Mouse (Mus musculus) midbrain, postnatal 0 days (tissue): ENCODE results near the gene Ccdc65. TPM values are rescaled to one million over a fixed set of nuclear protein-coding genes. Genes with fewer than 3 reads are reported as not detected.
"Not testable (repeated sequence)": the region's sequence is repeated elsewhere in the genome, so short reads cannot be mapped to it uniquely, and the experiment has no call there.

Experiments used
- ATAC-seq: fragments of 200-750 bp; cut with Nextera tagmentation; 2 replicates; pipeline ENCODE4 v1.8.0; 2017; ENCODE audit warnings: moderate number of reproducible peaks, mild to moderate bottlenecking, moderate TSS enrichment, moderate library complexity; ENCODE audit not compliant: low FRiP score
- DNase-seq: peaks from one replicate; pipeline ENCODE4 v3.0.0-alpha.2; 2015; ENCODE audit warnings: low spot score
- H3K27ac ChIP-seq: fragments of 300-500 bp; sonication (generic); 2 replicates; pipeline ENCODE4 v1.5.1; 2014; ENCODE audit warnings: low read depth, mild to moderate bottlenecking, low read length, mixed read lengths
- H3K27me3 ChIP-seq: fragments of 300-500 bp; sonication (generic); 2 replicates; pipeline ENCODE4 v1.6.1; 2014; ENCODE audit warnings: low read length, control low read depth, mixed read lengths; ENCODE audit not compliant: insufficient read depth
- H3K36me3 ChIP-seq: fragments of 300-500 bp; sonication (generic); 2 replicates; pipeline ENCODE4 v1.6.1; 2014; ENCODE audit warnings: low read length, control low read depth, mixed read lengths; ENCODE audit not compliant: insufficient read depth
- H3K4me1 ChIP-seq: fragments of 300-500 bp; sonication (generic); 2 replicates; pipeline ENCODE4 v1.6.1; 2014; ENCODE audit warnings: mild to moderate bottlenecking, control low read depth, antibody characterized with exemption, low read length, mixed read lengths; ENCODE audit not compliant: insufficient read depth
- H3K4me2 ChIP-seq: fragments of 300-500 bp; sonication (generic); 2 replicates; pipeline ENCODE4 v1.6.1; 2014; ENCODE audit warnings: low read depth, mild to moderate bottlenecking, low read length, mixed read lengths; ENCODE audit not compliant: poor library complexity, severe bottlenecking
- H3K4me3 ChIP-seq: fragments of 300-500 bp; sonication (generic); 2 replicates; pipeline ENCODE4 v1.5.1; 2014; ENCODE audit warnings: low read depth, mild to moderate bottlenecking, low read length, moderate library complexity
- H3K9ac ChIP-seq: fragments of 300-500 bp; sonication (generic); replicated peaks from 2 replicates; pipeline ENCODE4 v1.6.1; 2014; ENCODE audit warnings: mild to moderate bottlenecking, low read length, moderate library complexity, mixed read lengths; ENCODE audit not compliant: poor library complexity, severe bottlenecking
- H3K9me3 ChIP-seq: fragments of 300-500 bp; sonication (generic); 2 replicates; pipeline ENCODE4 v1.6.1; 2016; ENCODE audit warnings: low read length, control low read depth
- CTCF ChIP-seq: IDR thresholded peaks from 2 replicates; pipeline ENCODE4 v1.5.1; 2016; ENCODE audit warnings: antibody characterized with exemption, mild to moderate bottlenecking
- whole genome bisulfite sequencing: fragments of 180-500 bp; shearing (Covaris S2); extraction: QIAGEN DNeasy Blood & Tissue Kit; methylation state at CpG from one replicate; pipeline ENCODE4 v1.1.7; 2014; 5-methylcytosine and 5-hydroxymethylcytosine counted together
- polyA plus RNA-seq: library from polyadenylated mRNA; unstranded; fragments of >200 nt; fragmentation: Nextera tagmentation; extraction: Ambion mirVana; gene quantifications from 2 replicates; pipeline ENCODE4 v1.2.1, GENCODE M21; 2015
- total RNA-seq: library from RNA; depleted of rRNA; stranded (reverse); fragments of >200 nt; gene quantifications from 2 replicates; pipeline ENCODE4 v1.2.3, GENCODE M21; 2014

Ccdc65 gene
- total and polyA plus RNA-seq, 2 experiments from 2014 or later, result 9.1 to 11.4 TPM

DNA sequence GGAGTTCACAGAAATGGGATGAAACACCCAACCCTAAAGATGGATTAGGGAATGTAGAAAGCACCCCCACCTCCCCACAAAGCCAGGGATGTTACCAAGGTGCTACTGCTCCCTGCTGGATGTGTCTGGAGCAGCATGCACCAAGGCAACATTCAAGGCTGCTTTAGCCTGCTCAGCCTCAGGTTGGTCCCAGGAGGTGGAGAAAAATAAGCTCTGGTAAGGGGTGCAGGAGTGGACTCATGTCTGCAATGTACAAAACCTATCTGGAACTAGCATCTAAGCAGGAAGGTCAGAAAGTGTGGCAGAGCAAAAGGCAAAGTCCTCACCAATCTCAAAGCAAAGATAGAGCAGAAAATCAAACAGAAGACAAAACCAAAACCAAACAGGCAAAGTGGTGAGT, 29.9 kb downstream of the Ccdc65 start:
- H3K9ac ChIP-seq, result no peak overlapping the region
- ATAC-seq, result no peak
- TF ChIP-seq CTCF, result peak; percentile 71
- H3K4me2 ChIP-seq, result no peak overlapping the region
- no peak overlapping the region for H3K27ac ChIP-seq
- H3K27me3 ChIP-seq, result no peaks in the 10 kb centered on the region
- peaks cover 55% of the 10 kb centered on the region for H3K36me3 ChIP-seq
- peak; percentile 30 for DNase-seq
- no peaks in the 10 kb centered on the region for H3K4me1 ChIP-seq
- H3K4me3 ChIP-seq, result no peak overlapping the region
- H3K9me3 ChIP-seq, result no peaks in the 10 kb centered on the region

GRCm38 (mm10) chr15:98738796-98739195, 30.8 kb downstream of the Ccdc65 start:
- Histone ChIP-seq H3K4me2 (no peak overlapping the region), H3K9ac (no peak overlapping the region), H3K9me3 (no peaks in the 10 kb centered on the region), H3K27ac (no peak overlapping the region), H3K36me3 (peaks cover 55% of the 10 kb centered on the region), H3K27me3 (no peaks in the 10 kb centered on the region), H3K4me3 (no peak overlapping the region), H3K4me1 (no peaks in the 10 kb centered on the region)
- TF ChIP-seq CTCF, result peak; percentile 37; the same call in 1 of the 2 replicates
- no peak for ATAC-seq
- 66% methylated on average over 4 of the region's 4 CpGs for WGBS
- no peak for DNase-seq

DNA sequence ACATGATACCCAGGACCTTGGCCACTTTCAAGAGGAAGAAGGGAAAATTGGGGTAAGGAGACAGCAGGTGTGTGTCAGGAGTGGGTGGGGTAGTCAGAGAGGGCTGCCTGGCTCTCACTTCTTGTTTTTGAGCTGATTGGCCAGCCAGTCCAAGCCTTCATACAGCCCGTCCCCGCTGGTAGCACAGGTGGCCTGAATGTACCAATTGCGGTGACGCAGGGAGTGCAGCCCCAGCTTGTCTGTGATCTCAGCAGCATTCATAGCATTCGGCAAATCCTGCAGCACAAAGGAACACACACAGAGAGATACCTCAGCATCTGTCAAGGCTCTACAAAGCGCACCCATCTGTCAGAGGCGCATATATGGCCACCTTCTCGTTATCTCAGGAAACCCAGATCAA, 32.2 kb downstream of the Ccdc65 start:
- Histone ChIP-seq H3K36me3 (peaks cover 52% of the 10 kb centered on the region), H3K9ac (no peak overlapping the region), H3K4me3 (no peak overlapping the region), H3K4me2 (no peak overlapping the region), H3K27me3 (no peaks in the 10 kb centered on the region), H3K27ac (no peak overlapping the region), H3K9me3 (no peaks in the 10 kb centered on the region), H3K4me1 (no peaks in the 10 kb centered on the region)
- ATAC-seq (no peak), DNase-seq (no peak)
- WGBS, result 90% methylated on average over 8 of the region's 8 CpGs
- TF ChIP-seq CTCF, result no peak

DNA sequence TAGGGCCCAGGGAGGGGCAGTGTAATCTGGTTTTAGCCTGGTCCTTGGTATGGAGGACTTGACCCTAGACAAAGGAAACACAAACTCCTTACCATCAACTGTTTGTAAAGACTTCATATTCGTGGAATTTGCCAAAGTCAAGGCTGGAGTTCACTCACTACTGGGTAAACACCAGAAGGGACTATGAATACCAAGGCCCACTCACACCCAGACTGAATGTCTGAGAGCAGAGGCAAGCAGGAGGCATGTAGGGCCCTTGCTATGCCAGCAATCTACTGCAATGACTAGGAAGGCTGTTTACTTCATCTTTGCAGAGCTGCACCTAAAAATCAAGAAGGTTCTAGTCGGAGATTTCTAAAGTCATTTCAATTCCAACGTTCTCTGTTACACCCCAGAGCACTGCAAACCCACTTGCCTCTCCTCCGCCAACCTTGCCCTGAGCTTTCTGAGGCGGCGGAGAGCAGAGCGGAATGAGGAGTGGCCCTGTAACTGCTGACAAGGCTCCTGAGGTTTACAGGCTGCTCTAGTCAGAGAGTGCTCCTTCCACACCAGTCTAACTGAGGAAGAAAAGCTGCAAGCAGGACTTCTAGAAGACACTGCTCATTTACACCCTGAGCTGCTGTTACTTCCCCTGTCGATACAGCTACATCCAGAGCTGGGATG, 34.9 kb downstream of the Ccdc65 start:
- no peak overlapping the region for H3K27ac ChIP-seq
- H3K4me1 ChIP-seq, result no peaks in the 10 kb centered on the region
- H3K4me3 ChIP-seq, result no peak overlapping the region
- TF ChIP-seq CTCF, result no peak
- H3K36me3 ChIP-seq, result peaks cover 35% of the 10 kb centered on the region
- WGBS, result 82% methylated on average over 8 of the region's 8 CpGs
- no peaks in the 10 kb centered on the region for H3K9me3 ChIP-seq
- DNase-seq (no peak), ATAC-seq (no peak)
- no peaks in the 10 kb centered on the region for H3K27me3 ChIP-seq
- H3K9ac ChIP-seq, result no peak overlapping the region
- H3K4me2 ChIP-seq, result no peak overlapping the region

GRCm38 (mm10) chr15:98743863-98744262, 35.9 kb downstream of the Ccdc65 start:
- not testable (repeated sequence) for H3K4me3 ChIP-seq, H3K27me3 ChIP-seq, DNase-seq, H3K4me1 ChIP-seq, ATAC-seq, H3K27ac ChIP-seq, H3K4me2 ChIP-seq, H3K9me3 ChIP-seq, H3K9ac ChIP-seq
- WGBS, result 89% methylated on average over 3 of the region's 3 CpGs
- H3K36me3 ChIP-seq, result peaks cover 30% of the 10 kb centered on the region

- H3K4me3 ChIP-seq, result no peak overlapping the region
- peaks cover 5% of the 10 kb centered on the region for H3K36me3 ChIP-seq
- H3K27me3 ChIP-seq, result no peaks in the 10 kb centered on the region
- H3K4me2 ChIP-seq, result no peak overlapping the region
- no peaks in the 10 kb centered on the region for H3K9me3 ChIP-seq
- no peak overlapping the region for H3K9ac ChIP-seq
- H3K27ac ChIP-seq, result no peak overlapping the region
- 88% methylated on average over 10 of the region's 10 CpGs for WGBS
- DNase-seq (no peak), ATAC-seq (no peak)
- H3K4me1 ChIP-seq, result no peaks in the 10 kb centered on the region
- no peak for TF ChIP-seq CTCF
These were observed 38.4 kb downstream of the Ccdc65 start for GRCm38 (mm10) chr15:98746344-98746965.
